Mouse (Mus musculus): ENCODE results near the gene Kctd5. TPM values are rescaled to one million over a fixed set of nuclear protein-coding genes. Genes with fewer than 3 reads are reported as not detected.

Gene Kctd5
- polyA plus RNA-seq, 2 experiments, result 10.0 to 10.9 TPM

DNA sequence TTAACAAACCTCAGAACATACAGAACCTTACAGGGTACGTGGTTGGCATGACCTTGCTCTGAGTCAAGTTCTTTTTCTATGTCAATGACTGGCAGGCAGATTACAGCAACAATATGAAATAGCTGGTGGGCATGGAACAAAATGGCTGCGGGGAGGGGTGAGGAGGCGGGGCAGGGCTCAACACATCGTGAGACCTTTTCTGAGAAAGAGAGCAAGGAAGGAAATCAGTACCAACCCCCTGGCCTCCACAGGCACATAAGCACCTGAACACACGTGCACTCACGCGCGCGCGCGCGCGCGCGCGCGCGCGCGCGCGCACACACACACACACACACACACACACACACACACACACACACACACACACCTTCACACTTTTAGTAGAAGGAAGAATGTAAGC is 42.7 kb downstream of the Kctd5 start:
- H3K4me3 ChIP-seq (ENCODE audit: insufficient read depth in 1 of 2, low read depth in 2 of 2, low read length in 2 of 2), result no peak overlapping the region
- H3K4me1 ChIP-seq (replicated peaks; ENCODE audit: control insufficient read depth in 2 of 2, insufficient read depth in 2 of 2, low read length in 1 of 2), result no peaks in the 10 kb centered on the region
- TF ChIP-seq EP300 (IDR thresholded peaks at IDR 0.05; ENCODE audit: low read depth), result no peak
- no peaks in the 10 kb centered on the region for H3K27me3 ChIP-seq (ENCODE audit: control insufficient read depth, insufficient read depth, low read length)
- H3K4me2 ChIP-seq (ENCODE audit: low read depth), result no peak overlapping the region
- H3K9me3 ChIP-seq (ENCODE audit: control insufficient read depth, low read length), result no peaks in the 10 kb centered on the region
- 64% methylated on average over 22 of the region's 22 CpGs for WGBS (ENCODE audit: insufficient replicate concordance)
- H3K27ac ChIP-seq, result no peak overlapping the region
- H3K36me3 ChIP-seq (replicated peaks; ENCODE audit: control insufficient read depth, insufficient read depth, low read depth), result no peaks in the 10 kb centered on the region
- H3K9ac ChIP-seq (replicated peaks), result no peak overlapping the region
- ATAC-seq (ENCODE audit: insufficient read depth) (no peak), DNase-seq (ENCODE audit: low read depth in 3 of 3, low spot score in 3 of 3) (no peak)

DNA sequence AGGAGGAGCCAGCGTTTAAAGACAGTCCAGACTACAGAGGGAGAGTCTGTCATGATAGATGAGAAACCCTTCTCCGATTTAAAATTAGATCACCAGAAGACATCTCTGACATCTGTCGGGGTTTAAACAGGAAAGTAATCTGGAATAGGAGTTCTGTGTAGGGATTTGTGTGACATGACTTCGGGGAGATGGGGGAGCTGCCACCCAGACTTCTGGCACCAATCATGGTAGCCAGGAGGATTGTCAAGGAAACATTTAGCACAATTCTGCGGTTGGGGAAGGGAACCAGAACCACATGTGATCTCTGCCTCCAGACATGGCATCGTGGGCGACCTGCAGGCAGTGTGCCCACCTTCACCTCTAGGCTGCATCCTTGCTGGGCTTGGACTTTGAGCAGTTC is 43.8 kb downstream of the Kctd5 start:
- H3K4me2 ChIP-seq (ENCODE audit: low read depth), result no peak overlapping the region
- H3K4me1 ChIP-seq (replicated peaks; ENCODE audit: control insufficient read depth in 2 of 2, insufficient read depth in 2 of 2, low read length in 1 of 2), result no peaks in the 10 kb centered on the region
- no peaks in the 10 kb centered on the region for H3K36me3 ChIP-seq (replicated peaks; ENCODE audit: control insufficient read depth, insufficient read depth, low read depth)
- no peak overlapping the region for H3K27ac ChIP-seq
- TF ChIP-seq CTCF (IDR thresholded peaks at IDR 0.05; ENCODE audit: low read depth) (no peak), EP300 (IDR thresholded peaks at IDR 0.05; ENCODE audit: low read depth) (no peak)
- no peaks in the 10 kb centered on the region for H3K27me3 ChIP-seq (ENCODE audit: control insufficient read depth, insufficient read depth, low read length)
- DNase-seq (ENCODE audit: low read depth in 3 of 3, low spot score in 3 of 3), result no peak
- 52% methylated on average over 7 of the region's 7 CpGs for WGBS (ENCODE audit: insufficient replicate concordance)
- ATAC-seq (ENCODE audit: insufficient read depth), result no peak
- no peaks in the 10 kb centered on the region for H3K9me3 ChIP-seq (ENCODE audit: control insufficient read depth, low read length)
- no peak overlapping the region for H3K4me3 ChIP-seq (ENCODE audit: insufficient read depth in 1 of 2, low read depth in 2 of 2, low read length in 2 of 2)
- no peak overlapping the region for H3K9ac ChIP-seq (replicated peaks)

DNA sequence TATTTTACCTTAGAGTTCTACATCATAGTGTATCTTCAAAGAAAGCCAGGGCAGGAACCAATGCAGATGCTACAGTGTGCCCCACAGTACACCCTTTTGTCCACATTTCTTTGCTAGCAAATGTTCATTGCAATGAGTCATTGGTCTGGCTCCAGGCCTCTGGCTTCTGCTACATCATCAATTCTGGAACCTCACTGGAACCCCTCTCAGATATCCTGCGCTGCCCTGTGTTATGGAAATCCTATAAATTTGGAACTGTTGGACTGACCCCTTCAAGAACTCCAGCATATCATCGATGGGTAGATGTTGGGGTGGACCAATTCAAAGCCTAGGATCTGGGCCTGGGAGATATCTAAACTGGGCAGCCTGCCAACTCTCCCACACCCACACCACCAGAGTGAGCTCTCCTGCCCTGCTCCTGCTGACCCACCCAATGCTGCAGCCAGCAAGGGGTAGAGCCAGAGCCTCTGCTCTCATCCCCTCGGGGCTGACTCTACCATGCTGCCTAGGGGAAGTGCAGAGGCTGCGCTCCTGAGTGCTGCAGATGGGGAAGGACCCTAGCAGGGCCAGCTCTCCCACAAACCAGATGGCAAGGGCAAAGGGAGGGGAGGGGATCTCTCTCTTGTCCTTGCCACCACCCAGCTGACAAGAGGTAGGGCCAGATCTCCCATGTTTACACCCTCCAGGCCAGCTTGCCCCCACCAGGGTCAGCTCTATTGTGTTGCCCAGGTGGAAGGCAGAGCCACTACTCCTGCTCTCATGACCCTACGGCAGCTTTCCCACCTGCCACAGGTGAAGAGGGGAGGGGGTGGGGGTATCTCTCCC is 51.7 kb downstream of the Kctd5 start:
- WGBS (ENCODE audit: insufficient replicate concordance), result 44% methylated on average over 5 of the region's 5 CpGs
- Histone ChIP-seq H3K27me3 (ENCODE audit: control insufficient read depth, insufficient read depth, low read length) (no peaks in the 10 kb centered on the region), H3K9ac (replicated peaks) (no peak overlapping the region), H3K4me3 (ENCODE audit: insufficient read depth in 1 of 2, low read depth in 2 of 2, low read length in 2 of 2) (no peak overlapping the region), H3K4me1 (replicated peaks; ENCODE audit: control insufficient read depth in 2 of 2, insufficient read depth in 2 of 2, low read length in 1 of 2) (no peaks in the 10 kb centered on the region), H3K36me3 (replicated peaks; ENCODE audit: control insufficient read depth, insufficient read depth, low read depth) (no peaks in the 10 kb centered on the region), H3K9me3 (ENCODE audit: control insufficient read depth, low read length) (no peaks in the 10 kb centered on the region), H3K27ac (no peak overlapping the region), H3K4me2 (ENCODE audit: low read depth) (no peak overlapping the region)
- no peak for TF ChIP-seq EP300 (IDR thresholded peaks at IDR 0.05; ENCODE audit: low read depth)
- ATAC-seq (ENCODE audit: insufficient read depth), result 0 out of 2 replicates have a peak, but pooled peaks have one; percentile 23
- no peak for DNase-seq (ENCODE audit: low read depth in 3 of 3, low spot score in 3 of 3)

DNA sequence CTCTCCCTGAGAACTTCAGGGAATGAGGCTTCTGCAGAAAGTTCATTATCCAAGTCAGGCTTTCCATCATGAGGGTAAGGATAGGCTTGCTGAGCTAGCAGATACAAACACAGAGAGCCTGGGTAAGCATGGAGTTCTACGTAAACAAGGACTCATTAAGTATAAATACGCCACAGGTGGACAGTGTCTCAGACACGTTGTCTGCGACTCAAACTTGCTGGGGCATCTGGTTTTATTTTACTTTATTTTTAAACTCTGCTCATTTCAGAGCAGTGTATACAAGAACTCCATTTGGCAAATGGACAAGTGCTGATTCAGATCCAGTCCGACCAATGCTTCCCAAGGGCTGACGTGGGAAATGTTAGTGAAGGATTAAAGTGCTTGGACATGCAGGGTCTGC is 52.6 kb downstream of the Kctd5 start:
- ATAC-seq (ENCODE audit: insufficient read depth) (no peak), DNase-seq (ENCODE audit: low read depth in 3 of 3, low spot score in 3 of 3) (no peak)
- Histone ChIP-seq H3K27me3 (ENCODE audit: control insufficient read depth, insufficient read depth, low read length) (no peaks in the 10 kb centered on the region), H3K4me1 (replicated peaks; ENCODE audit: control insufficient read depth in 2 of 2, insufficient read depth in 2 of 2, low read length in 1 of 2) (no peaks in the 10 kb centered on the region), H3K36me3 (replicated peaks; ENCODE audit: control insufficient read depth, insufficient read depth, low read depth) (no peaks in the 10 kb centered on the region), H3K9me3 (ENCODE audit: control insufficient read depth, low read length) (no peaks in the 10 kb centered on the region), H3K4me3 (ENCODE audit: insufficient read depth in 1 of 2, low read depth in 2 of 2, low read length in 2 of 2) (no peak overlapping the region), H3K4me2 (ENCODE audit: low read depth) (no peak overlapping the region), H3K27ac (no peak overlapping the region), H3K9ac (replicated peaks) (no peak overlapping the region)
- 68% methylated on average over 6 of the region's 6 CpGs for WGBS (ENCODE audit: insufficient replicate concordance)
- TF ChIP-seq EP300 (IDR thresholded peaks at IDR 0.05; ENCODE audit: low read depth), result no peak
- TF ChIP-seq CTCF (IDR thresholded peaks at IDR 0.05; ENCODE audit: low read depth), result no peak

DNA sequence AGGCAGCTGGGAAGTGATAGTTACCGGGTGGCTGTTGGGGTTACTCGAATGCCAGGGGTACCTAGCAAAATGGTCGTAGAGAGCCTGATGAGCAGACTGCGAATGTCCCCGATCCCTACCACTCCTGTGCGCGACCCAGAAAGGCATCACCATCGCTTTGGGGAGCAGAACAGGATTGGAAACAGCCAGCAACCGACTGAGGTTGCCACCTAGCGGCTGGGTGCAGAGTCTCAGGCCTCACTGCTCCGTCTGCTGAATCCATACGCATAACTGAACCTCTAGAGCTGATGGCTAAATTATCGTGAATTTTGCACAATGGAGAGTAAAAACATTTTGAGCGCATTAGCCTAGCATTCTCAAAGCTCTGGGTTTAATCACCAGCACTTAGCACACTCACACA is 57.6 kb downstream of the Kctd5 start:
- Histone ChIP-seq H3K4me2 (ENCODE audit: low read depth) (no peak overlapping the region), H3K4me1 (replicated peaks; ENCODE audit: control insufficient read depth in 2 of 2, insufficient read depth in 2 of 2, low read length in 1 of 2) (no peaks in the 10 kb centered on the region), H3K27me3 (ENCODE audit: control insufficient read depth, insufficient read depth, low read length) (no peaks in the 10 kb centered on the region), H3K9me3 (ENCODE audit: control insufficient read depth, low read length) (no peaks in the 10 kb centered on the region), H3K9ac (replicated peaks) (no peak overlapping the region), H3K4me3 (ENCODE audit: insufficient read depth in 1 of 2, low read depth in 2 of 2, low read length in 2 of 2) (no peak overlapping the region), H3K36me3 (replicated peaks; ENCODE audit: control insufficient read depth, insufficient read depth, low read depth) (no peaks in the 10 kb centered on the region), H3K27ac (no peak overlapping the region)
- TF ChIP-seq CTCF (IDR thresholded peaks at IDR 0.05; ENCODE audit: low read depth), result peak; percentile 68
- TF ChIP-seq EP300 (IDR thresholded peaks at IDR 0.05; ENCODE audit: low read depth), result no peak
- no peak for ATAC-seq (ENCODE audit: insufficient read depth)
- WGBS (ENCODE audit: insufficient replicate concordance), result 18% methylated on average over 14 of the region's 14 CpGs
- DNase-seq (ENCODE audit: low read depth in 3 of 3, low spot score in 3 of 3), result no peak
